Mouse (Mus musculus): ENCODE measurements around the gene Ddx24.

GRCm38 (mm10) chr12:103393528-103393927 is 32.1 kb downstream of the Ddx24 start:
- TF ChIP-seq CHD2 (IDR thresholded peaks at IDR 0.05; ENCODE audit: low read depth, low read length) (no peak), MAFK (IDR thresholded peaks at IDR 0.05; ENCODE audit: insufficient read depth, low read depth, low read length) (no peak), HCFC1 (IDR thresholded peaks at IDR 0.05; ENCODE audit: borderline replicate concordance, insufficient read depth, low read length) (no peak)

All from ES-E14 (cell line).